ENCODE assay signal across 16 mouse cellular contexts in the genomic region with DNA sequence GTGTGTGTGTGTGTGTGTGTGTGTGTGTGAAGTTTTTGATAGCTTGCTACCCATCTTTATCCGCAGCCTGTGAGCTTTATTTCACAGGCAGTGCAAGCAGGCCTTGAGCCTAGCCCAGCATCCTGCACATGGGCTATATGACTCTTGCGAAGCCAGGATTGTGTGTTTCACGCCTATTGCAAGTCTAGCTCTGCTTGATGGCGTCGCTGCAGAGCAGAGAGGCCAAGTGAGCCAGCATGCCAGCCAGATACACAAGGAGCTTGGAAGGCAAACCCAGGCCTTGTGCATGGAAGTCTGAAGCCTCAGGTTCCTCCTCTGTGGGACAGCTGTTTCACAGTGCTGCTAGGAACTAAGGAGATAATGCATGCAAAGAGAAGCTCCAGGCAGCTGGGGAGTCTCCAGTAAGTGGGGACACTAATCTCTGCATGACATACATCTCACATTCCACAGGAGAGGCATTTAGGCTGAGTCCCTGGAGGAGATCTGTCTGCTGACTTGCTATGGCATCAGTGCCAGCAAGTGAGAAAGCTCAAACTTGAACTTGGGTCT.
DNase-seq lines count a peak whose midpoint lies in the region; ATAC-seq lines count a peak whose summit lies in the region.
"Had no signal": no experiment of that assay in that cellular context is flagged by ENCODE, and none has a peak within 500 bp of the region (broad histone marks: within the 10 kb centered on the region; RNA-seq: fewer than 3 reads in every experiment).

No protein-coding gene starts in this region.

- peak; percentile 16 to 26 for DNase-seq in cerebellum, postnatal 14 days
- no peak for DNase-seq in cerebellum, adult 18-20 months
- DNase-seq in retina, embryonic 14.5 days (ENCODE audit: low spot score) = peak; percentile 24
- DNase-seq: heart, postnatal 36 days; layer of hippocampus, adult 9-11 months; left cerebral cortex, postnatal 4 days; lung, embryonic 14.5 days; spleen, adult 18-20 months; thymus, adult 2 months had no signal

- peaks cover 26% of the 10 kb centered on the region for H3K4me1 ChIP-seq in midbrain, embryonic 12.5 days
- peaks cover 33% of the 10 kb centered on the region for H3K4me1 ChIP-seq in midbrain, embryonic 15.5 days
- peaks cover 39% of the 10 kb centered on the region for H3K4me1 ChIP-seq in hindbrain, embryonic 15.5 days (replicated peaks)
- H3K4me1 ChIP-seq in kidney, embryonic 16.5 days (ENCODE audit: insufficient read depth, low read length) = 0 out of 2 replicates have a peak, but pooled peaks cover 4% of the 10 kb centered on the region

- no peaks in the 10 kb centered on the region; the same call in 1 of the 2 replicates for H3K27me3 ChIP-seq in midbrain, embryonic 12.5 days
- H3K27me3 ChIP-seq in midbrain, embryonic 15.5 days (replicated peaks) = no peaks in the 10 kb centered on the region
- H3K27me3 ChIP-seq in hindbrain, embryonic 15.5 days = no peaks in the 10 kb centered on the region
- no peaks in the 10 kb centered on the region for H3K27me3 ChIP-seq in kidney, embryonic 16.5 days (ENCODE audit: insufficient read depth, low read length)
- H3K27me3 ChIP-seq: kidney, embryonic 15.5 days had no signal

- ATAC-seq in midbrain, embryonic 12.5 days (ENCODE audit: low FRiP score, low read depth) = peak; percentile 30; the same call in 1 of the 2 replicates
- ATAC-seq in midbrain, embryonic 15.5 days (replicated peaks) = no peak
- ATAC-seq in hindbrain, embryonic 15.5 days (ENCODE audit: low FRiP score, low read depth) = no peak
- no peak for ATAC-seq in kidney, embryonic 16.5 days (ENCODE audit: low FRiP score, low TSS enrichment)
- ATAC-seq in granulocyte monocyte progenitor cell, adult 5-6 weeks (replicated peaks; ENCODE audit: poor library complexity, severe bottlenecking) = no peak

- WGBS in midbrain, embryonic 12.5 days = 80% methylated on average over 5 of the region's 5 CpGs
- 85% methylated on average over 5 of the region's 5 CpGs for WGBS in midbrain, embryonic 15.5 days
- WGBS in hindbrain, embryonic 15.5 days = 78% methylated on average over 5 of the region's 5 CpGs
- WGBS in kidney, embryonic 16.5 days = 82% methylated on average over 5 of the region's 5 CpGs

- H3K36me3 ChIP-seq in midbrain, embryonic 12.5 days = no peaks in the 10 kb centered on the region
- no peaks in the 10 kb centered on the region for H3K36me3 ChIP-seq in midbrain, embryonic 15.5 days (replicated peaks)
- H3K36me3 ChIP-seq in hindbrain, embryonic 15.5 days = no peaks in the 10 kb centered on the region
- no peaks in the 10 kb centered on the region for H3K36me3 ChIP-seq in kidney, embryonic 16.5 days (ENCODE audit: insufficient read depth, low read length)
- H3K36me3 ChIP-seq: forebrain, embryonic 12.5 days; kidney, embryonic 15.5 days had no signal

- no peak overlapping the region for H3K4me3 ChIP-seq in midbrain, embryonic 12.5 days
- no peak overlapping the region for H3K4me3 ChIP-seq in midbrain, embryonic 15.5 days
- no peak overlapping the region for H3K4me3 ChIP-seq in hindbrain, embryonic 15.5 days
- no peak overlapping the region for H3K4me3 ChIP-seq in kidney, embryonic 16.5 days (ENCODE audit: low read length)
- H3K4me3 ChIP-seq: forebrain, embryonic 12.5 days; kidney, embryonic 15.5 days had no signal

- H3K27ac ChIP-seq in midbrain, embryonic 12.5 days (replicated peaks) = peak overlapping the region; percentile 54; the same call in 1 of the 2 replicates
- H3K27ac ChIP-seq in midbrain, embryonic 15.5 days = no peak overlapping the region
- H3K27ac ChIP-seq in hindbrain, embryonic 15.5 days (replicated peaks) = peak overlapping the region; percentile 25
- no peak overlapping the region for H3K27ac ChIP-seq in kidney, embryonic 16.5 days (ENCODE audit: low read length)
- H3K27ac ChIP-seq: forebrain, embryonic 12.5 days had no signal

- H3K9me3 ChIP-seq in midbrain, embryonic 12.5 days = no peaks in the 10 kb centered on the region
- no peaks in the 10 kb centered on the region for H3K9me3 ChIP-seq in midbrain, embryonic 15.5 days
- no peaks in the 10 kb centered on the region for H3K9me3 ChIP-seq in hindbrain, embryonic 15.5 days
- H3K9me3 ChIP-seq in kidney, embryonic 16.5 days (ENCODE audit: low read length) = no peaks in the 10 kb centered on the region
- H3K9me3 ChIP-seq: forebrain, embryonic 12.5 days; kidney, embryonic 15.5 days had no signal

- no peak overlapping the region for H3K9ac ChIP-seq in midbrain, embryonic 12.5 days (replicated peaks)
- no peak overlapping the region for H3K9ac ChIP-seq in midbrain, embryonic 15.5 days
- H3K9ac ChIP-seq in hindbrain, embryonic 15.5 days = no peak overlapping the region
- H3K9ac ChIP-seq in kidney, embryonic 16.5 days (replicated peaks; ENCODE audit: low read length) = no peak overlapping the region
- H3K9ac ChIP-seq: forebrain, embryonic 12.5 days; kidney, embryonic 15.5 days; lung, embryonic 14.5 days had no signal

- no peak overlapping the region for H3K4me2 ChIP-seq in midbrain, embryonic 12.5 days (replicated peaks)
- no peak overlapping the region for H3K4me2 ChIP-seq in midbrain, embryonic 15.5 days
- H3K4me2 ChIP-seq in hindbrain, embryonic 15.5 days = no peak overlapping the region
- no peak overlapping the region for H3K4me2 ChIP-seq in kidney, embryonic 16.5 days (replicated peaks; ENCODE audit: low read depth, low read length)
- H3K4me2 ChIP-seq: forebrain, embryonic 12.5 days; kidney, embryonic 15.5 days; lung, embryonic 14.5 days had no signal

Comparison
In these comparisons a context has a peak if more than half of its experiments do, and no peak if none do; other contexts are left out.
1. DNase-seq: peak in cerebellum, postnatal 14 days (2 of 2) and retina, embryonic 14.5 days (single experiment); none in cerebellum, adult 18-20 months (0 of 2).
2. H3K27ac ChIP-seq: peak in midbrain, embryonic 12.5 days (single experiment) and hindbrain, embryonic 15.5 days (single experiment); none in midbrain, embryonic 15.5 days (single experiment) and kidney, embryonic 16.5 days (single experiment).